Mouse (Mus musculus) neural tube, embryonic 15.5 days (tissue): ENCODE data around the gene Vps8. TPM values are rescaled to one million over a fixed set of nuclear protein-coding genes. Genes with fewer than 3 reads are reported as not detected.

ENCODE experiments used
- ATAC-seq: fragments of 200-750 bp; cut with Nextera tagmentation; 2 replicates; pipeline ENCODE4 v1.8.0; 2017; ENCODE audit warnings: mild to moderate bottlenecking, moderate TSS enrichment, moderate library complexity; ENCODE audit not compliant: low FRiP score
- H3K27ac ChIP-seq: fragments of 300-500 bp; sonication (generic); replicated peaks from 2 replicates; pipeline ENCODE4 v1.5.1; 2015; ENCODE audit warnings: mild to moderate bottlenecking, inconsistent platforms
- H3K27me3 ChIP-seq: fragments of 300-500 bp; sonication (generic); replicated peaks from 2 replicates; pipeline ENCODE4 v1.6.1; 2015; ENCODE audit warnings: inconsistent platforms
- H3K36me3 ChIP-seq: fragments of 300-500 bp; sonication (generic); 2 replicates; pipeline ENCODE4 v1.6.1; 2015; ENCODE audit warnings: inconsistent platforms
- H3K4me1 ChIP-seq: fragments of 300-500 bp; sonication (generic); 2 replicates; pipeline ENCODE4 v1.6.1; 2015; ENCODE audit warnings: inconsistent platforms
- H3K4me2 ChIP-seq: fragments of 300-500 bp; sonication (generic); 2 replicates; pipeline ENCODE4 v1.6.1; 2015; ENCODE audit warnings: inconsistent platforms, mild to moderate bottlenecking, moderate library complexity
- H3K4me3 ChIP-seq: fragments of 300-500 bp; sonication (generic); replicated peaks from 2 replicates; pipeline ENCODE4 v1.5.1; 2015; ENCODE audit warnings: mild to moderate bottlenecking, inconsistent platforms
- H3K9ac ChIP-seq: fragments of 300-500 bp; sonication (generic); replicated peaks from 2 replicates; pipeline ENCODE4 v1.6.1; 2015; ENCODE audit warnings: mild to moderate bottlenecking, inconsistent platforms
- H3K9me3 ChIP-seq: fragments of 300-500 bp; sonication (generic); replicated peaks from 2 replicates; pipeline ENCODE4 v1.6.1; 2016; ENCODE audit warnings: inconsistent platforms
- WGBS: fragments of 180-500 bp; shearing (Covaris S2); methylation state at CpG from one replicate; pipeline ENCODE4 v1.1.7; 2015; ENCODE audit warnings: mixed read lengths; 5-methylcytosine and 5-hydroxymethylcytosine counted together
- polyA plus RNA-seq: library from polyadenylated mRNA; unstranded; fragments of >200 nt; fragmentation: Nextera tagmentation; extraction: Ambion mirVana; gene quantifications from 2 replicates; pipeline ENCODE4 v1.2.1, GENCODE M21; 2015

Vps8 gene
- polyA plus RNA-seq, 1 experiment from 2014 or later: 34.1 TPM

DNA sequence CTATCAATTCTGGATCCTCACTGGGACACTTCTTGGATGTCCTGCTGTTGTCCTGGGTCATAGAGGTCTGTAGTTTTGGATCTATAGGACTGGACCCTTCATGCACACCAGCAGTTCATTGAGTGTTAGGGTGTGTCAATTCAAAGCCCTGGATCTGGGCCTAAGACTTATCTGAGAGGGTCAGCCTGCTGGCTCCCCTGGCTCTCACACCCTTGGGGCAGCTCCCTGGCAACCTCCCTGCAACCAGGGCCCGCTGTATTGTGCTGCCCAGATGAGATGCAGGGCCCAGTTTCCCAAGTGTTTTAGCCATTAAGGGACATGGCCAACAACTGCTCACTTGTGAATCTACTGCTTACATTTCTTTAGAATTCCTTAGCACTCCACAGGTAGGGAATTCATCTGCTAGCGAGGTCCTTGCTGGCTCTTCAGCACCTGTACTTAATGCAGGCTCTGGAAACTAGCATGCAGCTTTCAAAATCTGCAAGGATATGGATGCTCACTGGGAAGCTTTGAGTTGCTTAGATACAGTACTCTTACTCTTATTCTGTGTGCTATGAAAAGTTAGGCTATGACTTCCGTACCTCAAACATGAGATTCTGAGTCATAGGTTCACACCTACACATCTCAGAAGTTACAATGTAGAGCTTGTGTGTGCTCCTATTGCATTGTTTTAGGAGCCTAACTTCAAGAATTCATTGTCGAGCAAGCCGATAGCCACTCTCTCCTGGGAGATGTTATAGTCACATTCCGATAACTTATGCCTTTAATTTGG lies 183.5 kb downstream of the Vps8 start:
- Histone ChIP-seq H3K27ac (no peak overlapping the region), H3K4me1 (peaks cover 22% of the 10 kb centered on the region), H3K4me3 (no peak overlapping the region), H3K9ac (no peak overlapping the region), H3K27me3 (no peaks in the 10 kb centered on the region), H3K4me2 (no peak overlapping the region), H3K36me3 (no peaks in the 10 kb centered on the region), H3K9me3 (no peaks in the 10 kb centered on the region)
- ATAC-seq: no peak
- 70% methylated on average over 6 of the region's 6 CpGs for WGBS

DNA sequence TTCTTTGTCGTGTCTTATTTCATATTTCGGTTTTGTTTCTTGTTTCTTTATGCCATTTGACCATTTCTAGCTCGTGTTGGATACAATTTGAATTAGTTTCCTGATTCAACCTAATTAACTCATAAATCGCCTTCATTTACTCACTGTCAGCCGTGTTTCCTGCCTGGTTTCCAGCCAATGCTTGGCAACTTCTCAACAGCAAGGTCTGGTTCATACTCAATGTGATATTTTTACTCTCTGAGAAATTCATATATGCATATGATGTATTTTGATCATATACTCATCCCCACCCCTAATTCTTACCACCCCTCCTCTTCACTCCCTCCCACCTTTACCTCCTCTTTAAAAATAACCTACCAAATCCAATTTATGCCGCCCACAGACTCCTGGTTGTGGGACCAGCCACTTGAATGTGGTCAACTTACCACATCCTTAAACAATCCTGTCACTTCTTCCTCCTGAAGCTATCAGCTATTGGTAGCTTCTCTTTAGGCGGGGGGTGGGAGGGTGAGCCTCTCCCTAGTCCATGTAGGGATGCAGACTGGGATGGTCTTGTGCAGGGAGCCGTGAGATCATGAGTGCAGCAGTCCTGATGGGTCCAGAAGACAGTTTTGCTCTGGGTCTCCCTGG lies 184.2 kb downstream of the Vps8 start:
- peaks cover 22% of the 10 kb centered on the region for H3K4me1 ChIP-seq
- no peak overlapping the region for H3K9ac ChIP-seq
- H3K4me3 ChIP-seq: no peak overlapping the region
- no peaks in the 10 kb centered on the region for H3K9me3 ChIP-seq
- 0 out of 2 replicates have a peak overlapping the region, but pooled peaks have one; percentile 28 for H3K27ac ChIP-seq
- WGBS: 68% methylated on average over 8 of the region's 8 CpGs
- ATAC-seq: 0 out of 2 replicates have a peak, but pooled peaks have one; percentile 21
- H3K27me3 ChIP-seq: no peaks in the 10 kb centered on the region
- H3K4me2 ChIP-seq: no peak overlapping the region
- no peaks in the 10 kb centered on the region for H3K36me3 ChIP-seq

DNA sequence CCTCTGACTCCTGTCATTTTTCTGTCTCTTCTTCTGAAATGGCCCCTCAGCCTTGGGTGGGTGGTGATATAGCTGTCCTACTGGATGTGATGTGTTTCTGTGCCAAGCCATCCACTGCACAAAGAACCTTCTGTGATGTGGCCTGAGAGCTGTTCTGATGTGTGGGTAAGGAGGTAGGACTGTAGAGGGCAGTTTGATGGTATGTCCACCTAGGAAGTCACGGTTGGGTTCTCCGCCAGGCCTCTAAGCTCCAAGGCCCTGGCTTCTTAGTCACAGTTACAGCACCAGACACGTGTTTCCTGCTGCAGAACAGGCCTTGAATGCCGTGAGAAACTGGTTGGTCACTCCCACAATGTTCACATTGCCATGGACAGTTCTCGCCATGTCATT lies 184.7 kb downstream of the Vps8 start:
- no peaks in the 10 kb centered on the region; the same call in 1 of the 2 replicates for H3K36me3 ChIP-seq
- 81% methylated on average over 5 of the region's 5 CpGs for WGBS
- H3K4me2 ChIP-seq: no peak overlapping the region
- H3K4me3 ChIP-seq: no peak overlapping the region
- peaks cover 22% of the 10 kb centered on the region for H3K4me1 ChIP-seq
- no peak overlapping the region for H3K9ac ChIP-seq
- H3K27me3 ChIP-seq: no peaks in the 10 kb centered on the region
- no peak for ATAC-seq
- no peaks in the 10 kb centered on the region for H3K9me3 ChIP-seq
- H3K27ac ChIP-seq: 0 out of 2 replicates have a peak overlapping the region, but pooled peaks have one; percentile 28

DNA sequence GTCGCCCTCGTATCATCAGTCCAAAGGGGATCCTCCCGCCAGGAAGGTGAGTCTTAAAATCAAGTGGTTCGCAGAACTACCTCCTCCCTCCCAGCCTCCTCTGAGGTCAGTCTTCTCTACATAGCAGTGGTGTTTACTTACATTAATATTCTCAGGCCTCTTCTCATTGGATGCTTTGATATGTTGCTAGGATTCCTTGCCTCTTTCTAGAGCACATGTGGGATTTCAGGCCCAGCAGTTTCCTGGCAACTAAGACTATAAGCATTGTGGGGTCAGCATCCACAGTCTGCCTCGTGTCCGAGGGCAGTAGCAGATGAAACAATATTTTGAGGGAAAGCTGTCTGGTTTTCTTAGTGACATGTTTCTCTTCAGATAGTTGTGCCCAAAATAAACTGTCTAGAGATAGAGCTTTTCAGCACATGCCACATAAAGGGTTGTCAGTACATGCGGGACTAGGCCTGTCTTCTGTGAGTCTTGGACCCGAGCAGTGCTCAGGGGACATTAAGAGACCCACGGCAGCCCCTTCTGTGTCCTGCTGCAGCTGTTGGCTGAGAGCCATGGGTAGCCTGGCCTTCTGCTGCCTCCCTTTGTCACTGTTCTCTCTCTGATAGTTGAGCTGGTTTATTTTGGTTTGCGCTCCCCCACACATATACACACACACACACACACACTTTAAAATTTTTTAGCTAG lies 185.4 kb downstream of the Vps8 start:
- H3K4me1 ChIP-seq: peaks cover 22% of the 10 kb centered on the region
- whole genome bisulfite sequencing: 57% methylated on average over 10 of the region's 10 CpGs
- H3K36me3 ChIP-seq: no peaks in the 10 kb centered on the region; the same call in 1 of the 2 replicates
- H3K9ac ChIP-seq: no peak overlapping the region; the same call in 1 of the 2 replicates
- H3K4me3 ChIP-seq: no peak overlapping the region
- H3K27ac ChIP-seq: peak overlapping the region; percentile 69
- no peaks in the 10 kb centered on the region for H3K27me3 ChIP-seq
- no peaks in the 10 kb centered on the region for H3K9me3 ChIP-seq
- ATAC-seq: peak; percentile 53; the same call in 1 of the 2 replicates
- no peak overlapping the region for H3K4me2 ChIP-seq

DNA sequence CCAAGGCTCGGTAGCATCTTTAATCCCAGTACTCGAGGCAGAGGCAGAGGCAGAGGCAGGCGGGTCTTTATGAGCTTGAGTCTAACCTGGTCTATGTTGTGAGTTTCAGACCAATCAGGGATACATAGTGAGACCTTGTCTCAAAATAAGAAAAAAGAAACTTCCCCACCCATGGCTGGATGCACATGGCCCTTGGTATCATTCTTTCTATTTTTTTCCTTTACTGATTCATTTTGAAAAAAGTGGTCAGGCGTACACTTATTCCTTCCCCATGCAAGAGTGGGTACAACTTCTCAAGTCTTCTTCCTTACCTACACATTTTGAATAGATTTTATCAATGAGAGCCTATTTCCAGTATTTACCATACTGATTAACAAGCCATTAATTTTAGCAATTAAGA lies 187.6 kb downstream of the Vps8 start:
- Histone ChIP-seq H3K4me1 (peaks cover 22% of the 10 kb centered on the region), H3K36me3 (no peaks in the 10 kb centered on the region; the same call in 1 of the 2 replicates), H3K27me3 (no peaks in the 10 kb centered on the region), H3K27ac (no peak overlapping the region), H3K9ac (no peak overlapping the region), H3K4me2 (no peak overlapping the region), H3K9me3 (no peaks in the 10 kb centered on the region), H3K4me3 (no peak overlapping the region)
- 93% methylated on average over 4 of the region's 4 CpGs for WGBS
- ATAC-seq: no peak

DNA sequence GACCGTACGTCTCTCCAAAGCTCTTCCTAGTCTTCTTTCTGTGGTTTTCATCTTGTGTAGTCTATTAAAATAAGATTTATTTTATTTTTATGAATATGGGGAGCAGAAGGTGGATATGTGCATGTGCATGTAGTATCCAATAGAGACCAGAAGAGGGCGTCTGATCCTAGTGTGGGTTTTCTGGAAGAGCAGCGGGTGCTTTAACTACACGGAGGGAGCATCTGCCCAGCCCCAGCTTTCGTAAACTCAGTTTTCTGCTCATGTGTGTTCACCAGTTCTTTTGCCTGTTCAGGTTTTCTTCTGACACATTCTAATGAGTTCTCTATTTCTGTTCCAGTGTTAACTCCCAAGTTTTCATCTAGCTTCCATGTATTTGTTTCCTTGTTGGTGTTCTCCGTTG lies 192.9 kb downstream of the Vps8 start:
- WGBS: 47% methylated on average over 7 of the region's 7 CpGs
- Histone ChIP-seq H3K4me2 (no peak overlapping the region), H3K4me1 (peaks cover 11% of the 10 kb centered on the region), H3K36me3 (no peaks in the 10 kb centered on the region; the same call in 1 of the 2 replicates), H3K27me3 (no peaks in the 10 kb centered on the region), H3K27ac (0 out of 2 replicates have a peak overlapping the region, but pooled peaks have one; percentile 23), H3K4me3 (no peak overlapping the region), H3K9ac (no peak overlapping the region), H3K9me3 (no peaks in the 10 kb centered on the region)
- no peak for ATAC-seq

DNA sequence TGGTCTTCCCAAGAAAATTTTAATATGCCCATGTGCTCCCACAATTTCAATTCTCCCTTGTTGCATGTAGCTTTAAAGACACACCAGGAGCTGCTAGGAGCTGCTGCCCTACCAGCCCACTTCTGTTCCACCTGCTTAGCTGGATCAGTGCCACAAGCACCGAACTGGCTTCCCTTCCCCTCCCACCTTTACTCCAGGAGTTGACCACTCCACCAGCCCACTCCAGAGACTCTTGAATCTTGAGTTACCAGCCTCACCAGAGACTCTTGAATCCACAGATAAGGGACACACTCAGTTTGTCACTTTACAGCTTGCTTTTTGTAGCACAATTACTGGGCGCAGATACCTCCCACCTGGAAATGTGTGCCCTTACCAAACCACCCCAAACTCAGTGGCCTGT lies 197.7 kb downstream of the Vps8 start:
- no peaks in the 10 kb centered on the region for H3K27me3 ChIP-seq

DNA sequence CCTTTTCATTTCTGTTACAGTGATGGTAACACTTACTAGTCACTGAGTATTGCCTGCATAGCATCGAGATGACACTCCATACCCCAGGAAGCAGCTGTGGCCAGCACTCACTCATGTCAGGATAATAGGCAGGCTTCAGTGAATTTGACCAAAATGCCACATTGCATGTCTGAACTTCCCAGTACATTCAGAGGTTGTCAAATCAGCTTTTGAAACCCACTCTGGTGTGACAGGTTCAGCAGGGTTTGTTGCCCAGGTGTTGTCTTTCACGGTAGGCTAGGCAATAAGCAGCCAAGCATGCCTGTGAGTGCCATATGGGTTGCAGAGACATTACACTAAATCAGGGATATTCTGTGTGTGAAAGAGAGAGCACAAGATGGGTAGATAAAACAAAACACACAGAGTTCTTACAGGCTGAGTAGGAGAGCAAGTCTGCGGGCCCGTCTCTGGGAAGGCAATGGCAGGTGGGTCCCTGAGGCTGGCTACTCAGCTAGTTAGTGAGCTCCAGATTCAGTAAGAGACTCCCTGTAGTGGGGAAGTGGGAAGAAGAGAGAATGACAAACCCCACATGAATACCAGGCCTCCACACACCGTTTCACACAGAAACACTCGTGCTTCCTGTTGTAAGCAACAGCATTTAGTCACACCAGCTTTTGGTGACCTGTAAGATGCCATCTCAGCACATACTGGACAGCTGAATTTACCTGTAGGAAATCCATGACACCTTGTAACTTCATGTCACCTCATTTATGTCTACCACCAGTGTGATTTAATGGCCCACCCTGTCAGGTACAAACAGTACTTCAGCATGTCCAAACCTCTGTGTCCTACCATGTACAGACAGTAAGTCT lies 203.1 kb downstream of the Vps8 start:
- H3K9me3 ChIP-seq: no peaks in the 10 kb centered on the region

More for the DNA sequence above, 197.7 kb downstream of the Vps8 start:
- Histone ChIP-seq H3K4me2 (no peak overlapping the region), H3K36me3 (no peaks in the 10 kb centered on the region), H3K9me3 (no peaks in the 10 kb centered on the region), H3K4me1 (peaks cover 11% of the 10 kb centered on the region), H3K27ac (no peak overlapping the region), H3K4me3 (no peak overlapping the region), H3K9ac (no peak overlapping the region)
- WGBS: 96% methylated on average over 2 of the region's 2 CpGs
- no peak for ATAC-seq

DNA sequence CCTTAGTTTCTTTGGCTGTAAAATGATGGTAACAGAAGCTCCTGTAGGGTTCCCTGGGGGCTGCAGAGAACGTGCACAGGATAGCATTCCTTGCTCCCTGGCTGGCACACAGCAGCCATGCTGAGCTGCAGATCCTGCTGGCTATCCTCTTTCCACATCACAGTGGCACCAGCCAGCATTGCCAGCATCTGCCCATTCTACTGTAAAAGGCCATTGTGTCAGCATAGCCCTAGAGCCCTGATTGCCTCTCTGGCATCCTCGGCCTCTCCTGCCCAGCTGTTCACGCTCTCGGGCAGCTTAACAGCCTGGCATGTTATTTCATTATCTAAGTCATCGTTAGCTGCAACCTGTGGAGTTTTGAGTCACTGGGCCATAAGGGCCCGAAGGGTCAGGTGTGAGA lies 204.3 kb downstream of the Vps8 start:
- no peaks in the 10 kb centered on the region for H3K27me3 ChIP-seq
- no peak overlapping the region for H3K4me2 ChIP-seq
- WGBS: 44% methylated on average over 6 of the region's 6 CpGs
- no peak for ATAC-seq
- H3K4me3 ChIP-seq: no peak overlapping the region
- H3K4me1 ChIP-seq: peaks cover 26% of the 10 kb centered on the region
- H3K9ac ChIP-seq: 0 out of 2 replicates have a peak overlapping the region, but pooled peaks have one; percentile 8
- H3K27ac ChIP-seq: 0 out of 2 replicates have a peak overlapping the region, but pooled peaks have one; percentile 60
- no peaks in the 10 kb centered on the region for H3K9me3 ChIP-seq
- no peaks in the 10 kb centered on the region for H3K36me3 ChIP-seq

More for the DNA sequence above, 203.1 kb downstream of the Vps8 start:
- 52% methylated on average over 6 of the region's 6 CpGs for WGBS
- Histone ChIP-seq H3K9ac (no peak overlapping the region), H3K36me3 (no peaks in the 10 kb centered on the region), H3K4me3 (no peak overlapping the region), H3K27ac (no peak overlapping the region), H3K4me1 (peaks cover 26% of the 10 kb centered on the region), H3K27me3 (no peaks in the 10 kb centered on the region), H3K4me2 (no peak overlapping the region)
- no peak for ATAC-seq

DNA sequence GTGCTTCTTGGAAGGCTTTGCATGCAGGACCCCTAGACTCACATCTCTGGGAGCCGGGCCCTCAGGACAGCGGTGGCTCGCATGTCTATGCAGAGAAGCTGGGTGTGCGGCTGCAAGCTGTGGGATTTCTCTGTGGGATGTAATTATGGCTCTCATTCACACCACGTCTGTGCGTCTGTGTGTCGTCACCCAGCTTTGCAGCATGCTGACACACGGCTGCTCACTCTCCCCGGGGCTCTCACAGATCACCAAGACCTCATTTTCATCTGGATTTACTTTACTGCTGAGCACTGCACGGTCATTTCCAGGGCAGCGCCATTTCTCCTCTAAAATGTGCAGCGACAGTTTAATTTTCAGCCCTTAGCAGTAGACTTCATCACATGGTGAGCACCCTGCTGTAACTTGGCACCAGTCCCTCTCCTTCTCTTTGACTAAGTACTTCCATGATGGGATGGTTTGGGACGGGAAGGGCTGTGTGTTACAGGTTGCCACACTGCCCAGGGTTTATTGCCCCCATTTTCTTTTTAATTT lies 205.2 kb downstream of the Vps8 start:
- H3K36me3 ChIP-seq: no peaks in the 10 kb centered on the region
- H3K4me3 ChIP-seq: no peak overlapping the region
- peak; percentile 62; the same call in 1 of the 2 replicates for ATAC-seq
- peaks cover 26% of the 10 kb centered on the region for H3K4me1 ChIP-seq
- H3K4me2 ChIP-seq: peak overlapping the region; percentile 25
- peak overlapping the region; percentile 60 for H3K27ac ChIP-seq
- H3K27me3 ChIP-seq: no peaks in the 10 kb centered on the region
- no peak overlapping the region for H3K9ac ChIP-seq
- no peaks in the 10 kb centered on the region for H3K9me3 ChIP-seq
- WGBS: 32% methylated on average over 13 of the region's 13 CpGs

DNA sequence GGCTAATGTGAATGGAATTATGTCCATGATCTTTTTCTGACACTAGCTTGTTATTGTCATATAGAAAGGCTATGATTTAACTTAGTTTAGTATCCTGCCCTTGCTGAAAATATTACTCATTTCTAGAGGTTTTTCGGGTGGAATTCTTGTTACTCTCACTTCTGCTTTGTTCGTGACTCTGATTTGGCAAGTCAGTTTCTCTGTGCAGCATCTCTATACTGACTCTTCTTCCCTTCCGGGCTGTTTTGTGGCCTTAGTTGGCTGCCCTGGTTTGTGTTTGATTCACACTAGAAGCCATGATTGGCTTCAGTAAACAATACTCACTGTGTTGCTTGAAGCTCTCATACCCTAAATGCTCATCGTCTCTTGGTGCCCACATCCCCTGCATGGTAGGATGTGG lies 207.7 kb downstream of the Vps8 start:
- WGBS: 93% methylated on average over 4 of the region's 4 CpGs
- Histone ChIP-seq H3K9ac (no peak overlapping the region), H3K4me3 (no peak overlapping the region), H3K4me2 (no peak overlapping the region), H3K9me3 (no peaks in the 10 kb centered on the region), H3K4me1 (peaks cover 26% of the 10 kb centered on the region), H3K27me3 (no peaks in the 10 kb centered on the region), H3K27ac (no peak overlapping the region), H3K36me3 (no peaks in the 10 kb centered on the region)
- ATAC-seq: no peak
